Mouse (Mus musculus) MEL-GATA-1-ER (cell line): ENCODE results near the gene Ppp6r1.

Source experiments
- DNase-seq: peaks from one replicate; pipeline ENCODE4 v3.0.0-alpha.2; 2012; ENCODE audit warnings: low read depth; ENCODE audit errors: extremely low read depth

Gene Ppp6r1

DNA sequence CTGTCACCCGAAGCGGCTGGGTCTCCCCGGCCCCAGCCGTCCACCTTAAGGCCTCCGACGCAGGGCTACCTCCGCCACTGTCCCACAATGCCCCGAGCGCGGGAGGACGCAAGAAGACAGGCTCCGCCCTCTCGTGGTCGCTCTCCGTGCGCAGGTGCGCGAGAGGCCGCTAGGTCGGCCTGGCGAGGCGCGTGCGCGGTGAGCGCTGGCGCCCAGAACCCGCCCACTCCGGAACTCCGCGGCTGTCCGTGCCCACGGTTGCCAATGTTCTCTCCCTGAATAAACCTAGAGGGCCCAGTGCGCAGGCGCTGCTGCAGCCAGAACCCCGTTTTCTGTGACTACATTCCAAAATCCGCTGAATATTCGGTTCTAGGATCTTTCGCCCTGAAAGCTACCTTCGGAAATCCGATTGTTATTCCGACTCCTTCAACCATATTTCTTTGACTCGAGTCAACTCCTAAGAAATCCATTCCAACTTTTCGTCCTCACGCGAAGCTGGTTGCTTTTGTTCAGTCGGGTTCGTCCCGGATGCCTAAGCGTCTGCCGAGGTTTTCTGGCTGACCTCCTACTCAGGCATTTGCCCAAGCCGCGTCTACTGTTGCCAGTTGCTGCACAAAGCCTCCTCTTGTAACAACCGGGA, at the start of gene Ppp6r1:
Gene Ppp6r1, minus strand, starts transcription at position 108 of the 640 bp plus-strand sequence.
- DNase-seq, result peak; percentile 85

- peak; percentile 58 for DNase-seq
Measured at GRCm38 (mm10) chr7:4705098-4705497, 46.3 kb upstream of the Ppp6r1 start.

DNA sequence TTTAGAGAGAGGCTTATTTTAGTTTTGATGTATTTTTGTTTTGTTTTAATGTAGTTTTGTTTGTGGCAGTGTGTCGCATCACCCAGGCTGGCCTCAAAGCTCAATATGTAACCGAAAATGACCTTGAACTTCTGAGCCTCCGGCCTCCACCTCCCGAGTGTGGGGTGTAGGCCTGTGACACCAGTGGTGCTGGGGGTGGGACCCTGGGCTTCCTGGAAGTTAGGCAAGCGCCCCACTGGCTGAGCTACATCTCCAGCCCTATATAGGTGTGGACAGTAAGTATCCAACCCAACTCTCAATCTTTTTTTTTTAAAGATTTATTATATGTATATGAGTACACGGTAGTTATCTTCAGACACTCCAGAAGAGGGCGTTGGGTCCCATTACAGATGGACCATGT, 44.4 kb upstream of the Ppp6r1 start:
- DNase-seq, result no peak

GRCm38 (mm10) chr7:4702334-4702733, 43.5 kb upstream of the Ppp6r1 start:
- DNase-seq, result no peak

DNA sequence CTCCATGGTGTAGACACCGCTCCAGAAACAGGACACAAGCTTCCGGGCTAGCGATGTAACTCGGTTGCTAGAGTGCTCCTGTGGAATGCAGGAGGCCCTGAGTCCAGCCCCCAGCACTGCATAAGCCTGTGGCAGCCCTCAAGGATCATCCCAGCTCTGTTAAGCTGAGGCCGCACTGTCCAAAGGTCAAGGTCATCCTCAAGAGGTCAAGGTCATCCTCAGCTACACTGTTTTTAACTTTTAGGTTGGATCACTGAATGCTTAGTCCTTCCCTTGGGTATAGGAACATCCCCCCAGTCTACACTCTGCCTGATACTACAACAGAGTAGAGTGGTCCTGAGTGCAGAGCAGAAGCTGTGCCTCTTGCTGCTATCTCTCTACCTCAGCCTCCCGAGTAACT, 34.2 kb upstream of the Ppp6r1 start:
- DNase-seq, result no peak

DNA sequence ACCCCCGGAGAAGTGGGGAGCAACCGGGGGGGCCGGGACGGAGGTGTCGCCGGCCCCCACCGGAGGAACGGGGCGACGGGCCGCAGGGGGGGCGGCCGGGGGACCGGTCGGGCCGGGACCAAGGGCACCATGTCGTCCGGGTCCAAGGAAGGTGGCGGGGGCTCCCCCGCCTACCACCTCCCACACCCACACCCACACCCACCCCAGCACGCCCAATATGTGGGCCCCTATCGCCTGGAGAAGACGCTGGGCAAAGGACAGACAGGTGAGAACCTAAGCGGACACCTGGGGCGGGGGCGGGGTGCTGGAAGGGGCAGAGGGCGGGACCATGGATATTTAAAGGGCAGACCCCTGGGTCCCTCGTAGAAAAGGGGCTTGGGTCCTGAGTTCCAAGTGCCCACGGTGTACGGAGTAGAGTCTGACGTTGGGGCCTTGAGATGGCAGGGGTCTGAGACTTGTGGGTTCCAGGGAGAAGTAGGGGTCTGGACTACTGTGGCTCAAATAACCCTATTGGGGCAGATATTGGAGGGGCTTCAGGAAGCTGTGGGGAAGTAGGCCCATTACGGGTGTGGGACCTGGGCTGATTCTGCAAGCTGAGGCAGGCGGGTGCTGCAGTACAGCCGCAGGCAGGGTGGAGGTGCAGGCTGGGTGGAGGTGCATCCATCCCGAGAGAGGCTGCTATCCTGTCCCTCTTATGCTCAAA, 32.3 kb upstream of the Ppp6r1 start:
- DNase-seq, result no peak

GRCm38 (mm10) chr7:4690387-4690786, 31.6 kb upstream of the Ppp6r1 start, which contains the start of gene Brsk1:
Gene Brsk1, plus strand, starts transcription at chr7:4690604.
- DNase-seq, result no peak

DNA sequence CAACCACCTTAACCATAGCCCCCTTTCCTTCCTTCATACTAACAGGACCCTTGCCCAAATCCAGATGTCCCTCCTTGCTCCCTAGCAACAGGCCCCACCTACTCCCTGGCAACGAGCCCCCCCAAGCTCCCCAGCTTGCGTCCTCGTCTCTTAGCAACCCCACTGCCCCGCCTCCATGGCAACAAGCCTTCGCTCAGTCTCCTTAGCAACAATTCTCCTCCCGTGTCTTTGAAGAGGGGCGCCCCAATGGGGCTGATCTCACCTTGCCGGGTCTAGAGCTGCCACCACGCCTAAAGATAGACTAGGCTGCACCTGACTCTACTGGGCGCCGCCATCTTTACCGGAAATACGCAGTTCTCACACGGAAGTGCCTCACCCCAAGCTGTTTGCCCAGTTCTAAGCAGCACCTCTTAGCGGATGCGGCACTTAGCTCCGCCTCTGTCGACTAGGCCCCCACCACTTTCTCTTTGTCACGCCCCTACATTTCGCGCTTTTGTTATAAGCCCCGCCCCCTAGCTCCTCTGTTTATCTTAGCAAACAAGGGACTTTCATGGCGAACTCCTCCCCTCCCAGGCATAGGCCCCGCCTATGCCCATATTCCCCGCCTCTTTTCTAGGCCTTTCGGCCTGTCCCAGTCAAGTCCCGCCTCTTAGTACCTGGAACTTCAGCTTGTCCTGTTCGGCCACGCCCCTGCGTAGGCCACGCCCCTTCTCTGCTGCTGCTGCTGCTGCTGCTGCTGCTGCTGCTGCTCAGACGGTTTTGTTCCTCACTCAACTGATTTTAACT, 26.0 kb upstream of the Ppp6r1 start, which contains the start of gene Hspbp1:
Gene Hspbp1, minus strand, starts transcription at position 437 of the 786 bp plus-strand sequence.
- DNase-seq, result peak; percentile 98

- no peak for DNase-seq
Measured at GRCm38 (mm10) chr7:4684203-4684602, 25.4 kb upstream of the Ppp6r1 start.

DNA sequence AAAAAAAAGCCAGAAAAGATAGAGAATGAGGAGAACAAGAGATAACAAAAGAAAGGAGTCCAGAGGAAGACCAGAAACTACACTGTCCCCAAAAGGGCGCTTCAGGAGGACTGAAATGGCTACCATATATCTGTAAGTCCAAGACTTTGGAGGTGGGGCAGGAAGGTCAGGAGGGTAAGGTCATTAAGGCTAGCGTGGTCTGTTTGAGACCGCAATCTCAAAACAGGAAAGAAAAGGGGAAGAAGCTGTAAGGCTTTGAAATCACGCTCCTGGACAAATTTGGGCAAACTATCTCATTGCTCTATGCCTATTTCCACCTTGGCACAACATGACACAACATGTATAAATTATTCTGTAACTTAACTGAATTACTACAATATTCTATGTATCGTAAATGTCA, 24.5 kb upstream of the Ppp6r1 start:
- DNase-seq, result no peak

GRCm38 (mm10) chr7:4675200-4675599, 16.4 kb upstream of the Ppp6r1 start:
- DNase-seq, result no peak

DNA sequence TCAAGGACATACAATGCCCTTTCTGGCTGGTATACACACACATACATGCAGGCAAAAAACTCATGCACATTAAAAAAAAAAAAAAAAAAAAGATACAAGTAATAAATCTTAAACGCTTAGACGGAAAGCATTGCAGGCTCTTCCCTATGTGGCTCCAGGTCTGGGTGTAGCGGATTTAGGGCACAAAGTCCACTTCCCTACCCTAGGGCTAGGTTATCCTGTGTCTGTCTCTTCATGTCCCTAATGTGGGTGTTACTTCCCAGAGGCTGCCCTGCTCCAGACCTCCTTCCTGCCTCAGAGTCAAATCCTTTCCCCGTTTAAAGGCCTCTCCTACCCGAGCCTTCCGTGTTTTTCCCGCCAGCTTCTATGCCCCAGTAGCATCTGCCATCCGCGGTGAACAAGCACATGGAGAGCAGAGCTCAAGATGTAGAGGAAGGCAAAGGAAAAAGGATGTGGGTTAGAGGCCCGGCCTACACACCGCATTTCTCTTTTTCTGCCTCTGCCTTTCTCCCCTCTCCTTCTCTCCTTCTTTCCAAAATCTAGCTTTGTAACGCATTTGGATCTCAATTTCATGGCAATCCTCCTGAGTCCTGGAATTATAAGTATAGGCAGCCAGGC, 15.4 kb upstream of the Ppp6r1 start:
- DNase-seq, result no peak

GRCm38 (mm10) chr7:4671956-4672355, 13.1 kb upstream of the Ppp6r1 start:
- no peak for DNase-seq

DNA sequence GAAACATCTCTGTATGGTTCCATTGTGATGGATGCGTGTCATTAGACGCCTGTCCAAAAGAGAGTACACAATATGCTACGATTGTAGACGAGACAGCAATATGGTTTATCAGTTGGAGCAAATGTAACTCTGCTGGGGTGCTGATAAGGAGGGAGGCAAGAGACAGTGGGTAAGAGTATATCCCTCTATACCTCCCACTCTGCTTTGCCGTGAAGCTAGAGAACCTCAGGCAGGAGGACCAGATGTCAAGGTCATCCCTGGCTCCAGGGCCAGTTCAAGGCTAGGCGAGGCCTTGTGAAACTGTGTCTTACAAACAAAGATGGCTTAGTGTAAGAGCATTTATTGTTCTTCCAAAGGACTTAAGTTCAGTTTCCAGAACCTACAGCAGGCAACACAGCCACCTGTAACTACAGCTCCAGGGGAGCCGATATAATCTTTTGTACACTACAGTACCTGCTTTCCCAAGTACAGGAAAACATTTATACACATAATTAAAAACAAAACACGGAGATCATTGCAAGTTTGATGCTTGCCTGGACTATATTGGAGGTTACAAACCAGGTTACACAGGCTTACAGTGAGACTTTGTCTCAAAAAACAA, 11.9 kb upstream of the Ppp6r1 start:
- DNase-seq, result peak; percentile 41

GRCm38 (mm10) chr7:4669156-4669555, 10.3 kb upstream of the Ppp6r1 start:
- DNase-seq, result no peak

DNA sequence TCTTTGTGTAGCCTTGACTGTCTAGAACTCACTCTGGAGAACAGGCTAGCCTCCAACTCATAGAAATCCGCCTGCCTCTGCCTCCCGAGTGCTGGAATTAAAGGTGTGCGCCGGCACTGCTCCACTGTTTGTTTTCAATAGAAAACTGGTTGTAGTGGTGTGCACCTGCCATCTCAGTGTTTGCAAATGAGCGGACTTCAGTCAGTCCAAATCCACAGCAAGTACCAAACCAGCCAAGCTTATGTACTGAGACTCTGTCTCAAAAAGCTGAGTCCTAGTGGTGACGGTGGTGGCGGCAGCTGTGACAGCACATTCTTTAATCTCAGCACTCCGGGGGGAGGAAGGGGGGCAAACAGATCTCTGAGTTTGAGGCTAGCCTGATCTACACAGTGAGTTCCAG, 9.7 kb upstream of the Ppp6r1 start:
- DNase-seq, result no peak

DNA sequence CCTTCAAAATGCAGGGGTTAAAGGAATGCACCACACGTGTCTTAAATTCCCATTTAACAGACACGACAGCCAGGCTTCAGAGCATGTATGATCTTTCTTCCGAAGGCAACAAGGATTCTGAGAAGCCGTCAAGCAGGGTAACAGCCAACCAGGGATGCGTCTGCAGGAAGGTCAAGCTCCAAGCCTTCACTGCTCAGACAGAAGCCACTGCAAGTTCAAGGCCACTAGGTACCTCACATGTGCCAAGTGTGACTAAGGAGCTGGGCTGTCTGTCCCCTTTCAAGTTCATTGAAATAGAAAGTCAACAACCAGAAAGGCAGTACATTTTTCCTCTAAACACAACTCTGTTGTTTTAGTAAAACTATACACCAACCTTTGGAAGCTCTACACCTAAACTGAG, 8.1 kb upstream of the Ppp6r1 start:
- DNase-seq, result no peak

DNA sequence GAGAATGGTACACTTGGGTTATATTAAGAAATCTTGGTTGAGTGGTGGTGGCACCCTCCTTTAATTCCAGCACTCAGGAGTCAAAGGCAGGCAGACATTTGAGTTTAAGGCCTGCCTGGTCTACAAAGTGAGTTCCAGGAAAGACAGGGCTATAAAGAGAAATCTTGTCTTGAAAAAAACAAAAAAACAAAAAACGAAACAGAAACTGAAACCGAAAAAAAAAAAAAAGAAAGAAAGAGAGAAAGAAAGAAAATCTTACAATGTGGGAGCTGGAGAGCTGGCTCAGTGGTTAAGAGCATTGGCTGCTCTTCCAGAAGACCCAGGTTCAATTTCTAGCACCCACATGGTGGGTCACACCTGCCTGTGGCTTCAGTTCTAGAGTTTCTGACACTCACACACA, 4.9 kb upstream of the Ppp6r1 start:
- DNase-seq, result no peak

DNA sequence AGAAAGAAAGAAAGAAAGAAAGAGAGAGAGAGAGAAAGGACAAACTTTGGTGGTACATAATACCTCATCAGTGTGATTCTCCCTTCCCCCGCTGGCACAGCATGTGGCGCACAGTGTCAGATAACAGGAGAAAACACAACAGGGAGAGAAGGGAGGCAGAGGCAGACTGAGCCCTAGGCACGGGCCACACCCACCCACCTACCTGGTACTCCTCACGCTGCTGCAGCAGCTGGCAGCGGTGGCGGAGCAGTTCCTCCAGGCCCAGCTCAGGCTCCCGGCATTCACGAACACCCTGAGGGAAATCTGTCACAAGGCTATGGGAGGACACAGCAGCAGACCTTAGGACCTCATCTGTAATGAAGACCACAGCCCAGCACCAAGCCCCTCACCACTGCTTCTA, 4.4 kb upstream of the Ppp6r1 start:
- DNase-seq, result no peak

DNA sequence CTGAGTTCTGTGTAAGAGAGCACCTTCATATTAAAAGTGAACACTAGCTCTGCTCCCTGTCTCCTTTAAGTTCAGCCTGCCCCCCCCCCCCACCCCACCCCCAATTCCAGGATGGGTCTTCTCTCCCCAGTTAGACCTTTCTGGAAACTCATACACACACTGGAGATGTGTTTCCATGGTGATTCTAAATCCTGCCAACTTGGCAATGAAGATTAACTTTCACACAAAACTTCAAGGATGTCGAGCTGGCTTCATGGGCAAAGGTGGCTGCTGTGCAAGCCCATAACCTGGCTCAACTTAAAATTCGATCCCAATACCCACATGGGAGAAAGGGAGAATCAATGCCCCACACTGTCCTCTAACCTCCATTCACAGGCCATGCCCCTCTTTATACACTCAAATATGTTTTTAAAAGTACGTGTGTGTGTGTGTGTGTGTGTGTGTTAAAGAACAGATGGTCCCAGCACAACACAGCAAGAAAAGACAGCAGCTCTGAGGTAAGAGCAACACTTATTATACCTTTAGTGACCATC, 1.2 kb upstream of the Ppp6r1 start:
- DNase-seq, result no peak
